Mouse (Mus musculus): ENCODE measurements around the gene Hmgcs1.
"Not testable (repeated sequence)": the region's sequence is repeated elsewhere in the genome, so short reads cannot be mapped to it uniquely, and the experiment has no call there.

Hmgcs1 gene

GRCm38 (mm10) chr13:119690039-119690728 is at the start of gene Hmgcs1:
Gene Hmgcs1 (plus strand): TSS chr13:119690379.
- peak; percentile 100 for DNase-seq

- DNase-seq: no peak
Measured at GRCm38 (mm10) chr13:119640504-119640903, 49.7 kb upstream of the Hmgcs1 start.

GRCm38 (mm10) chr13:119641145-119641544 is 49.0 kb upstream of the Hmgcs1 start:
- DNase-seq: no peak

GRCm38 (mm10) chr13:119644769-119645168 is 45.4 kb upstream of the Hmgcs1 start:
- DNase-seq: no peak

- no peak for DNase-seq
Measured at GRCm38 (mm10) chr13:119646511-119646910, 43.7 kb upstream of the Hmgcs1 start.

GRCm38 (mm10) chr13:119648891-119649698 is 41.1 kb upstream of the Hmgcs1 start:
- DNase-seq: peak; percentile 82

- no peak for DNase-seq
Measured at GRCm38 (mm10) chr13:119649699-119650046, 40.5 kb upstream of the Hmgcs1 start.

GRCm38 (mm10) chr13:119654734-119655133 is 35.4 kb upstream of the Hmgcs1 start:
- peak; percentile 45 for DNase-seq

- no peak for DNase-seq
Measured at GRCm38 (mm10) chr13:119656246-119656645, 33.9 kb upstream of the Hmgcs1 start.

- DNase-seq: no peak
Measured at GRCm38 (mm10) chr13:119656846-119657416, 33.2 kb upstream of the Hmgcs1 start.

GRCm38 (mm10) chr13:119661420-119661819 is 28.8 kb upstream of the Hmgcs1 start:
- DNase-seq: not testable (repeated sequence)

- DNase-seq: no peak
Measured at GRCm38 (mm10) chr13:119678794-119679193, 11.4 kb upstream of the Hmgcs1 start.

- DNase-seq: no peak
Measured at GRCm38 (mm10) chr13:119679721-119680120, 10.5 kb upstream of the Hmgcs1 start.

- DNase-seq: no peak
Measured at GRCm38 (mm10) chr13:119681161-119681560, 9.0 kb upstream of the Hmgcs1 start.

GRCm38 (mm10) chr13:119684416-119685177 is 5.6 kb upstream of the Hmgcs1 start:
- no peak for DNase-seq

- DNase-seq: no peak
Measured at GRCm38 (mm10) chr13:119689709-119690038, 505 bp upstream of the Hmgcs1 start.

GRCm38 (mm10) chr13:119690876-119691620 is 869 bp downstream of the Hmgcs1 start:
- no peak for DNase-seq

- not testable (repeated sequence) for DNase-seq
Measured at GRCm38 (mm10) chr13:119691958-119692357, 1.8 kb downstream of the Hmgcs1 start.

GRCm38 (mm10) chr13:119695676-119696075 is 5.5 kb downstream of the Hmgcs1 start:
- no peak for DNase-seq

- no peak for DNase-seq
Measured at GRCm38 (mm10) chr13:119696496-119696895, 6.3 kb downstream of the Hmgcs1 start.

- DNase-seq: no peak
Measured at GRCm38 (mm10) chr13:119698436-119698835, 8.3 kb downstream of the Hmgcs1 start.

- DNase-seq: no peak
Measured at GRCm38 (mm10) chr13:119704280-119704679, 14.1 kb downstream of the Hmgcs1 start.
